Mouse (Mus musculus) G1E (cell line): ENCODE data around the gene Nf2.

ENCODE experiments used
- CTCF ChIP-seq: IDR thresholded peaks from 2 replicates; pipeline ENCODE4 v1.5.1; 2012; ENCODE audit warnings: low read depth, low read length, inconsistent platforms, mixed read lengths
- POLR2AphosphoS5 ChIP-seq: IDR thresholded peaks from 2 replicates; pipeline ENCODE4 v1.6.1; 2012; ENCODE audit warnings: low read depth, low read length, inconsistent platforms; ENCODE audit not compliant: insufficient replicate concordance

DNA sequence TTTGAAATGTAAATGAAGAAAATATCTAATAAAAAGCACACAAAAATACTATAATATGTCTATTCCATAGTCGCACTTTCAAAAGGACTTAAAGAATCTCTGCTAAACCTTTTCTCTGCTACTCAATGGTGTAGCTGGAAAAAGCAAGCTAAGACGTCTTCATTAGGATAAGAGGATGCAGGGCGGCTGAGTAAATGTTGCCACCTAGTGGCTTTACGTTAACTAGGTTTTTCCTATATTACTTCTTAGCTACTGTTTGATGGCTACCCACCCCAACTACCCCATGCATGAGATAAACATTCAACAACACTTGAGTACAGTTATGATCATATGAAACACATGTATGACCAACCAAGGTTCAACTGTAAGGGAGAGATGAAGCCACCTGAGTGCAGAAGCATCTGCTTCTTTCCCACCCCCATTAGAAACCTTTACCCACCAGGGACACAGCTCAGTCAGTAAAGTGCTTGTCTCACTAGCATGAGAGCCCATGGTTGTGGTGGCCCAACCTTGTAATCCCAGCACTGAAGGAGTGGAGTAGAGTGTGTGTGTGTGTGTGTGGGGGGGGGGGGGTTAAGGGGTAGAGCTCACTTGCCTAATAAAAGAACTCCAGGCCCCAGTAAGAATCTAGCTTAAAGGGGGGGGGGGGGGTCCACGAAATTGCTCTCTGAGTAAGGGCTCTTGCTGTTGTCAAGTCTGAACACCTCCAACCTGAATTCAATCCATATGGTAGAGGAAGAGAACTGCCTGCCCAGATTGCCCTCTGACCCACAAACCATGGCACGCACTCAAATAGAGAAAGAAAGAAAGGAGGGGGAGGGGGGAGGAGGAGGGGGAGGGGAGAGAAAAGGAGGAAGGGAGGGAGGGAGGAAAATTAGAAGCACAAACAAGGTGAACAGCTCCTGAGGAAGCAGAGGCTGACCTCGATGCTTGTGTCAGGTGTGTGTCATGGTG, 27.6 kb downstream of the Nf2 start:
- TF ChIP-seq POLR2AphosphoS5 (no peak), CTCF (no peak)
